Mouse (Mus musculus) lung, embryonic 15.5 days (tissue): ENCODE results near the gene Arsa. TPM values are rescaled to one million over a fixed set of nuclear protein-coding genes. Genes with fewer than 3 reads are reported as not detected.
A peak's percentile ranks its signal among the peaks of the same experiment; 100 is the strongest.
"Not testable (repeated sequence)": the region's sequence is repeated elsewhere in the genome, so short reads cannot be mapped to it uniquely, and the experiment has no call there.

Experiments
- ATAC-seq: fragments of 200-750 bp; cut with Nextera tagmentation; 2 replicates; pipeline ENCODE4 v1.8.0; 2017; ENCODE audit warnings: moderate number of reproducible peaks, borderline replicate concordance; ENCODE audit not compliant: low FRiP score, low TSS enrichment; ENCODE audit errors: extremely low read depth
- H3K27ac ChIP-seq: fragments of 300-500 bp; sonication (generic); 2 replicates; pipeline ENCODE4 v1.5.1; 2015; ENCODE audit warnings: moderate library complexity, mild to moderate bottlenecking, inconsistent platforms
- H3K27me3 ChIP-seq: fragments of 300-500 bp; sonication (generic); 2 replicates; pipeline ENCODE4 v1.6.1; 2015; ENCODE audit warnings: inconsistent platforms
- H3K36me3 ChIP-seq: fragments of 300-500 bp; sonication (generic); 2 replicates; pipeline ENCODE4 v1.6.1; 2015; ENCODE audit warnings: inconsistent platforms
- H3K4me1 ChIP-seq: fragments of 300-500 bp; sonication (generic); 2 replicates; pipeline ENCODE4 v1.6.1; 2015; ENCODE audit warnings: inconsistent platforms
- H3K4me2 ChIP-seq: fragments of 300-500 bp; sonication (generic); 2 replicates; pipeline ENCODE4 v1.6.1; 2015; ENCODE audit warnings: inconsistent platforms, mild to moderate bottlenecking, moderate library complexity
- H3K4me3 ChIP-seq: fragments of 300-500 bp; sonication (generic); 2 replicates; pipeline ENCODE4 v1.5.1; 2015; ENCODE audit warnings: mild to moderate bottlenecking, inconsistent platforms
- H3K9ac ChIP-seq: fragments of 300-500 bp; sonication (generic); 2 replicates; pipeline ENCODE4 v1.6.1; 2015; ENCODE audit warnings: inconsistent platforms
- H3K9me3 ChIP-seq: fragments of 300-500 bp; sonication (generic); 2 replicates; pipeline ENCODE4 v1.6.1; 2016; ENCODE audit warnings: inconsistent platforms
- WGBS: fragments of 180-500 bp; shearing (Covaris S2); methylation state at CpG from one replicate; pipeline ENCODE4 v1.1.7; 2015; 5-methylcytosine and 5-hydroxymethylcytosine counted together
- polyA plus RNA-seq: library from polyadenylated mRNA; unstranded; fragments of >200 nt; fragmentation: Nextera tagmentation; extraction: Ambion mirVana; gene quantifications from 2 replicates; pipeline ENCODE4 v1.2.1, GENCODE M21; 2015

Gene Arsa
- polyA plus RNA-seq, 1 experiment from 2014 or later = 22.7 TPM

- H3K4me2 ChIP-seq = peak overlapping the region; percentile 80
- no peaks in the 10 kb centered on the region for H3K36me3 ChIP-seq
- H3K9ac ChIP-seq = no peak overlapping the region
- H3K9me3 ChIP-seq = no peaks in the 10 kb centered on the region
- ATAC-seq = peak; percentile 46; the same call in 1 of the 2 replicates
- peak overlapping the region; percentile 42 for H3K4me3 ChIP-seq
- peaks cover 12% of the 10 kb centered on the region for H3K4me1 ChIP-seq
- 5% methylated on average over 24 of the region's 24 CpGs for WGBS
- H3K27me3 ChIP-seq = peaks cover 47% of the 10 kb centered on the region
- H3K27ac ChIP-seq = no peak overlapping the region
Measured at GRCm38 (mm10) chr15:89452906-89453864, 24.0 kb downstream of the Arsa start.

- H3K4me2 ChIP-seq = no peak overlapping the region
- no peak overlapping the region for H3K27ac ChIP-seq
- H3K9me3 ChIP-seq = no peaks in the 10 kb centered on the region
- H3K4me3 ChIP-seq = no peak overlapping the region
- 41% methylated on average over 8 of the region's 8 CpGs for WGBS
- no peak overlapping the region for H3K9ac ChIP-seq
- ATAC-seq = no peak
- H3K4me1 ChIP-seq = no peaks in the 10 kb centered on the region
- H3K27me3 ChIP-seq = no peaks in the 10 kb centered on the region
- H3K36me3 ChIP-seq = no peaks in the 10 kb centered on the region
Measured at GRCm38 (mm10) chr15:89442486-89443070, 34.6 kb downstream of the Arsa start.

GRCm38 (mm10) chr15:89435878-89436277 lies 41.3 kb downstream of the Arsa start:
- no peak overlapping the region for H3K9ac ChIP-seq
- H3K27ac ChIP-seq = no peak overlapping the region
- no peaks in the 10 kb centered on the region for H3K36me3 ChIP-seq
- no peak overlapping the region for H3K4me3 ChIP-seq
- H3K4me2 ChIP-seq = no peak overlapping the region
- 81% methylated on average over 5 of the region's 5 CpGs for WGBS
- no peaks in the 10 kb centered on the region for H3K27me3 ChIP-seq
- no peak for ATAC-seq
- no peaks in the 10 kb centered on the region for H3K9me3 ChIP-seq
- H3K4me1 ChIP-seq = no peaks in the 10 kb centered on the region

DNA sequence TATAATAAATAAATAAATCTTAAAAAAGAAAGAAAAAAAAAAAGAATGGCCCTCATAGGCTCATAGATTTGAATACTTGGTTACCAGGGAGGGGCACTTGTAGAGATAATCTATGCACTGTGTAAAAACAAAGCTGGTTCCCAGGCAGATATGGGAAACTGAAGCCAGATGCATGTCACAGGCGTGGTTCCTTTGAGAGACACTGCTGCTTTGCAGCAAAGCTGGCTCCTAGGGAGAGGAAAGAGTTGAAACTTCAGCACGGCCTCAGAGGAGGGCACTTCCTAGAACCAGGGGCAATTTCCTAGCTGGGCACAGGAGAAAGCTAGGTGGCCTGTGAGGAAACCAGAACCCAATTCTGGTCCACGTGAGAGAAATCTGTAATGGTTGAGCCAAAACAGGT lies 43.1 kb downstream of the Arsa start:
- Histone ChIP-seq H3K9me3 (no peaks in the 10 kb centered on the region), H3K4me3 (no peak overlapping the region), H3K27me3 (no peaks in the 10 kb centered on the region), H3K9ac (no peak overlapping the region), H3K36me3 (no peaks in the 10 kb centered on the region), H3K4me2 (no peak overlapping the region), H3K27ac (no peak overlapping the region), H3K4me1 (peaks cover 5% of the 10 kb centered on the region)
- 73% methylated on average over 3 of the region's 3 CpGs for WGBS
- no peak for ATAC-seq

DNA sequence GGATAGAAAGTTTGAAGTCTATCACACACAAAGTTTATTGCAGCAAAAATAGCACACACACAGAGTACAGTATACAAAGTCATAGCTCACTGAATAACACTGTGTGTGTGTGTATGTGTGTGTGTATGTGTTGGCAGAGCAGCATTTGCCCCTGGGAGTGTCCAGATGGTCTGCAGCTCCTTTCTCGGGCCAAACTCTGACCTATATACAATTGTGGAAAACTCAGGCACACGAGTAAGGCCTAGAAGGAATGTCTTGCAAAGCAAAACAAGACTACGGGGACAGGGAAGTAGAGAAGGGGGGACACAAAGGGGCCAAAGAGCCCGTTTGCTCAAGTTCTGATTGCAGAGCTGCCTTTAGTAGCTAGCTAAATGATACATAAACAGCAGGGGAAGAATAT lies 44.3 kb downstream of the Arsa start:
- H3K4me2 ChIP-seq = no peak overlapping the region
- H3K27me3 ChIP-seq = no peaks in the 10 kb centered on the region
- WGBS = 68% methylated on average over 4 of the region's 4 CpGs
- no peak for ATAC-seq
- no peak overlapping the region for H3K27ac ChIP-seq
- no peak overlapping the region for H3K9ac ChIP-seq
- no peaks in the 10 kb centered on the region for H3K9me3 ChIP-seq
- H3K4me3 ChIP-seq = no peak overlapping the region
- peaks cover 13% of the 10 kb centered on the region for H3K4me1 ChIP-seq
- no peaks in the 10 kb centered on the region; the same call in 1 of the 2 replicates for H3K36me3 ChIP-seq

- 90% methylated on average over 6 of the region's 6 CpGs for WGBS
- Histone ChIP-seq H3K27ac (no peak overlapping the region), H3K4me2 (no peak overlapping the region), H3K9me3 (no peaks in the 10 kb centered on the region), H3K36me3 (peaks cover 9% of the 10 kb centered on the region), H3K27me3 (no peaks in the 10 kb centered on the region), H3K9ac (no peak overlapping the region), H3K4me1 (peaks cover 13% of the 10 kb centered on the region), H3K4me3 (no peak overlapping the region)
- ATAC-seq = no peak
Measured at GRCm38 (mm10) chr15:89431806-89432205, 45.4 kb downstream of the Arsa start.

DNA sequence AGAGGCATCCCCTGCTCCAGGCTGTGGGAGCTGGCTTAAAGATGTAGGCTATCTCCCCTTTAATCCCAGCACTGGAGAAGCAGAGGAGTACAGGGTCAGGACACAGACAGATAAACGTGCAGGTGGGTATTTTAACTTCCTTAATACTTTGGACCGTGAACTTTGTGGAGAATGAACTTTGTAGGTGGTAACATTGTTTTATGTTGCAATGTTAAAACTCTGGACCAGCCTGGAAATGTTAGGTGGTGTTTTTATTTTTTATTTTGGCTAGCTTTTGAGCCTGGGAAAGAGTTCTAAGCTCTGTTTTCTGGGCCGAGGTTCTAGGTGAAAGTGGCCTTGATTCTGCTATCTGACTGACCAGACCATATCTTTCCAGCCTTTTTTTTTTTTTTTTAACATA lies 46.0 kb downstream of the Arsa start:
- no peak overlapping the region for H3K9ac ChIP-seq
- H3K9me3 ChIP-seq = no peaks in the 10 kb centered on the region
- H3K27me3 ChIP-seq = no peaks in the 10 kb centered on the region
- 73% methylated on average over 3 of the region's 3 CpGs for WGBS
- H3K27ac ChIP-seq = no peak overlapping the region
- H3K4me1 ChIP-seq = peaks cover 13% of the 10 kb centered on the region
- ATAC-seq = no peak
- no peak overlapping the region for H3K4me3 ChIP-seq
- H3K36me3 ChIP-seq = peaks cover 15% of the 10 kb centered on the region
- H3K4me2 ChIP-seq = no peak overlapping the region

- 75% methylated on average over 9 of the region's 9 CpGs for WGBS
- Histone ChIP-seq H3K36me3 (peaks cover 16% of the 10 kb centered on the region), H3K4me1 (peaks cover 13% of the 10 kb centered on the region)
- H3K27ac ChIP-seq, H3K9me3 ChIP-seq, ATAC-seq, H3K4me3 ChIP-seq, H3K9ac ChIP-seq, H3K27me3 ChIP-seq, H3K4me2 ChIP-seq: not testable (repeated sequence)
Measured at GRCm38 (mm10) chr15:89430771-89431170, 46.5 kb downstream of the Arsa start.

- H3K9ac ChIP-seq = peak overlapping the region; percentile 78
- H3K4me2 ChIP-seq = peak overlapping the region; percentile 88
- ATAC-seq = no peak
Measured at GRCm38 (mm10) chr15:89430341-89430740, 46.9 kb downstream of the Arsa start.

GRCm38 (mm10) chr15:89429352-89430221 lies 47.6 kb downstream of the Arsa start, which contains the start of the genes C730034F03Rik, Gm44502 and Chkb:
Gene C730034F03Rik (plus strand): TSS chr15:89429589.
Gene Gm44502 (minus strand): TSS chr15:89429696.
Gene Chkb (minus strand): TSS chr15:89429908.
- Histone ChIP-seq H3K4me2 (peak within 1 kb of the TSS; percentile 88), H3K36me3 (peaks cover 20% of the 10 kb centered on the region), H3K4me3 (peak within 1 kb of the TSS; percentile 77), H3K27ac (peak within 1 kb of the TSS; percentile 97), H3K27me3 (no peaks in the 10 kb centered on the region), H3K4me1 (peaks cover 13% of the 10 kb centered on the region), H3K9ac (peak within 1 kb of the TSS; percentile 78), H3K9me3 (no peaks in the 10 kb centered on the region)
- WGBS = under 1% methylated on average over 70 of the region's 70 CpGs
- ATAC-seq = peak; percentile 94

More at GRCm38 (mm10) chr15:89430341-89430740, 46.9 kb downstream of the Arsa start:
- H3K36me3 ChIP-seq = peaks cover 20% of the 10 kb centered on the region
- H3K4me3 ChIP-seq = peak overlapping the region; percentile 77
- 38% methylated on average over 6 of the region's 6 CpGs for WGBS
- peak overlapping the region; percentile 97 for H3K27ac ChIP-seq
- H3K27me3 ChIP-seq = no peaks in the 10 kb centered on the region
- H3K4me1 ChIP-seq = peaks cover 13% of the 10 kb centered on the region
- H3K9me3 ChIP-seq = no peaks in the 10 kb centered on the region

DNA sequence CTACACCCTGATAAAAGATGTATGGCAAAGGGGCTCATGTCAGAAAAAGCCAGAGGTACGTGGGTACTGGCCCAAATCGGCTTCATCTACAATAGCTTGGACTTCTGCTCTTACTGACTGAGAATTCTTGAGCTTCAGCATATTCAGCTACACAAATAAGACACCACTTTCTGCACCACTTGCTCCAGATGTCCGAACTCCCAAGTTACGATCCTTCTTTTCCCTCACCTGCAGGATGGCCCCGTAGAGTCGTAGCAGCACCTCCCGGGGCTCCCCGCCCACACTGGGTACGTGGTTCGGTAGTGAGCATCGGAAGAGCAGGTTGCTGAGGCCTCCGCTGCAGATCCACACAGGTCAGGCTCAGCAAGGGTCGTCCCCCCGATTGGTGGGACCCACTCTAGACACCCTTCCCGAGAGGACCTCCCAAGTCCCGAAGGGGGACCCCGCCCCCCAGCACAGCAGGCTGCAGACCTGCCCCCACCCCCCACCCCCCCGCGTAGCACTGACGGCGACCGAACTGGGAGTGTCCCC lies 48.3 kb downstream of the Arsa start:
- 5% methylated on average over 21 of the region's 22 CpGs for WGBS
- H3K4me3 ChIP-seq = peak overlapping the region; percentile 77
- H3K9ac ChIP-seq = peak overlapping the region; percentile 78
- H3K4me1 ChIP-seq = peaks cover 13% of the 10 kb centered on the region
- peak overlapping the region; percentile 88 for H3K4me2 ChIP-seq
- peak overlapping the region; percentile 97 for H3K27ac ChIP-seq
- H3K36me3 ChIP-seq = peaks cover 20% of the 10 kb centered on the region
- no peaks in the 10 kb centered on the region for H3K27me3 ChIP-seq
- ATAC-seq = peak; percentile 60
- no peaks in the 10 kb centered on the region for H3K9me3 ChIP-seq
